8 mouse cellular contexts compared by ENCODE assay signal in genomic region chr13:17028595-17028994, GRCm38 (mm10).
DNase-seq lines count a peak whose midpoint lies in the region; ATAC-seq lines count a peak whose summit lies in the region.

No protein-coding gene starts in this region.

- H3K27me3 ChIP-seq in intestine, embryonic 14.5 days (replicated peaks; ENCODE audit: control insufficient read depth, insufficient read depth, low read length), result no peaks in the 10 kb centered on the region

- DNase-seq in heart, adult 8-10 months (ENCODE audit: low spot score), result peak; percentile 30
- DNase-seq in heart, postnatal 25 days (ENCODE audit: low spot score), result no peak
- peak; percentile 76 for DNase-seq in adrenal gland, postnatal 14 days
- peak; percentile 57 for DNase-seq in intestine, embryonic 14.5 days (ENCODE audit: low spot score)
- peak; percentile 19 to 38 for DNase-seq in left cerebral cortex, postnatal 10 days (ENCODE audit: extremely low spot score in 1 of 2, low spot score in 2 of 2)
- peak; percentile 12 to 47 for DNase-seq in spleen, postnatal 14 days (ENCODE audit: low spot score in 2 of 2)

- H3K9me3 ChIP-seq in intestine, embryonic 14.5 days (ENCODE audit: control insufficient read depth, low read length), result no peaks in the 10 kb centered on the region

- no peak overlapping the region for H3K9ac ChIP-seq in intestine, embryonic 14.5 days (ENCODE audit: low read length)

- intact Hi-C loops in heart, postnatal 25 days (cut with DNase I), result loop anchor here (5.0 kb wide), 3 partner anchors 251 to 1016 kb away; partner anchors contain the start of gene Inhba
- intact Hi-C loops in left cerebral cortex, postnatal 10 days (cut with DNase I), result no loop called here

- no peak overlapping the region for H3K27ac ChIP-seq in intestine, embryonic 14.5 days (ENCODE audit: low read depth)

- 35% methylated on average over 3 of the region's 3 CpGs for WGBS in intestine, embryonic 14.5 days

- H3K4me1 ChIP-seq in intestine, embryonic 14.5 days (replicated peaks; ENCODE audit: control insufficient read depth, insufficient read depth, low read length), result no peaks in the 10 kb centered on the region

- H3K36me3 ChIP-seq in intestine, embryonic 14.5 days (ENCODE audit: control insufficient read depth, insufficient read depth, low read length), result no peaks in the 10 kb centered on the region

- H3K4me2 ChIP-seq in intestine, embryonic 14.5 days (ENCODE audit: low read length), result no peak overlapping the region

- H3K4me3 ChIP-seq in intestine, embryonic 14.5 days (ENCODE audit: low read depth, low read length), result no peak overlapping the region

- ATAC-seq in erythroid progenitor cell, adult 5-6 weeks (replicated peaks; ENCODE audit: low FRiP score, poor library complexity, severe bottlenecking), result peak; percentile 81
- no peak for ATAC-seq in intestine, embryonic 14.5 days (replicated peaks; ENCODE audit: low FRiP score, low TSS enrichment, low read depth)
- ATAC-seq in megakaryocyte progenitor cell, adult 5-6 weeks (replicated peaks; ENCODE audit: poor library complexity), result peak; percentile 93
